Mouse (Mus musculus): ENCODE data around the gene Ybx2. TPM values are rescaled to one million over a fixed set of nuclear protein-coding genes. Genes with fewer than 3 reads are reported as not detected.
A peak's percentile ranks its signal among the peaks of the same experiment; 100 is the strongest.

The Ybx2 gene
- polyA plus RNA-seq, 1 experiment: 55.2 TPM

GRCm38 (mm10) chr11:69908645-69909044, 27.0 kb upstream of the Ybx2 start:
- H3K4me3 ChIP-seq (ENCODE audit: low read depth, low read length): no peak overlapping the region
- H3K27ac ChIP-seq (ENCODE audit: insufficient read depth, low read length): no peak overlapping the region
- no peaks in the 10 kb centered on the region for H3K9me3 ChIP-seq (replicated peaks; ENCODE audit: control insufficient read depth, insufficient read depth, low read length, poor library complexity, severe bottlenecking)
- H3K4me1 ChIP-seq (ENCODE audit: control insufficient read depth, insufficient read depth, low read length): no peaks in the 10 kb centered on the region
- TF ChIP-seq EP300 (IDR thresholded peaks at IDR 0.05; ENCODE audit: insufficient read depth, low read depth, low read length) (no peak), CTCF (IDR thresholded peaks at IDR 0.05; ENCODE audit: low read depth, low read length) (no peak), POLR2A (IDR thresholded peaks at IDR 0.05; ENCODE audit: insufficient read depth, low read length) (no peak)
- no peak overlapping the region for H3K9ac ChIP-seq (ENCODE audit: low read depth, poor library complexity, severe bottlenecking)
- no peaks in the 10 kb centered on the region for H3K27me3 ChIP-seq (ENCODE audit: control insufficient read depth, insufficient read depth, low read length, poor library complexity, severe bottlenecking)
- peaks cover 42% of the 10 kb centered on the region for H3K36me3 ChIP-seq (ENCODE audit: control insufficient read depth, insufficient read depth, low read length, poor library complexity, severe bottlenecking)

DNA sequence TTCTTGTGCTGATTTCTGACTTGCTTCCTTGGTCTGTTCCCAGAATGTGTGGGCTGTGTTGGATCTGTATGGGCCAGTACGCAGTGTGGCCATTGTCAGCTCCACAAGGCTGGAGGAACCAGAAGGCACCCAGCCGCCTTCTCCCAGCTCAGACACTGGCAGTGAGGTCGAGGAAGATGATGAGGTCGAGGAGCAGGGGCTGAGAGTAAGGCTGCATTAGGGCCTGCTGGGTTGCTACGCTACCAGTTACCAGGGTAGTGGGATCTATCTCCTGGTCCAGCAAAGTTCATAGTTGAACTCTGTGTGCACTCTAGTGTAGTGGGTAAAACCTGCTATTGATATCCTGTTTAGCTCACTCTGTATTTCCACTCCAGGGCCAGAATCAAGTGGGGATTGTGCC, 26.4 kb upstream of the Ybx2 start:
- H3K36me3 ChIP-seq (ENCODE audit: control insufficient read depth, insufficient read depth, low read length, poor library complexity, severe bottlenecking): peaks cover 37% of the 10 kb centered on the region
- H3K4me3 ChIP-seq (ENCODE audit: low read depth, low read length): no peak overlapping the region
- no peak for TF ChIP-seq CTCF (IDR thresholded peaks at IDR 0.05; ENCODE audit: low read depth, low read length)
- no peaks in the 10 kb centered on the region for H3K9me3 ChIP-seq (replicated peaks; ENCODE audit: control insufficient read depth, insufficient read depth, low read length, poor library complexity, severe bottlenecking)
- H3K9ac ChIP-seq (ENCODE audit: low read depth, poor library complexity, severe bottlenecking): no peak overlapping the region
- H3K27ac ChIP-seq (ENCODE audit: insufficient read depth, low read length): no peak overlapping the region
- H3K27me3 ChIP-seq (ENCODE audit: control insufficient read depth, insufficient read depth, low read length, poor library complexity, severe bottlenecking): no peaks in the 10 kb centered on the region
- no peaks in the 10 kb centered on the region for H3K4me1 ChIP-seq (ENCODE audit: control insufficient read depth, insufficient read depth, low read length)

GRCm38 (mm10) chr11:69910177-69910576, 25.4 kb upstream of the Ybx2 start:
- Histone ChIP-seq H3K9ac (ENCODE audit: low read depth, poor library complexity, severe bottlenecking) (no peak overlapping the region), H3K27ac (ENCODE audit: insufficient read depth, low read length) (no peak overlapping the region), H3K27me3 (ENCODE audit: control insufficient read depth, insufficient read depth, low read length, poor library complexity, severe bottlenecking) (no peaks in the 10 kb centered on the region), H3K9me3 (replicated peaks; ENCODE audit: control insufficient read depth, insufficient read depth, low read length, poor library complexity, severe bottlenecking) (no peaks in the 10 kb centered on the region), H3K4me3 (ENCODE audit: low read depth, low read length) (no peak overlapping the region), H3K4me1 (ENCODE audit: control insufficient read depth, insufficient read depth, low read length) (no peaks in the 10 kb centered on the region), H3K36me3 (ENCODE audit: control insufficient read depth, insufficient read depth, low read length, poor library complexity, severe bottlenecking) (peaks cover 35% of the 10 kb centered on the region)
- TF ChIP-seq POLR2A (IDR thresholded peaks at IDR 0.05; ENCODE audit: insufficient read depth, low read length): no peak
- no peak for TF ChIP-seq CTCF (IDR thresholded peaks at IDR 0.05; ENCODE audit: low read depth, low read length)

DNA sequence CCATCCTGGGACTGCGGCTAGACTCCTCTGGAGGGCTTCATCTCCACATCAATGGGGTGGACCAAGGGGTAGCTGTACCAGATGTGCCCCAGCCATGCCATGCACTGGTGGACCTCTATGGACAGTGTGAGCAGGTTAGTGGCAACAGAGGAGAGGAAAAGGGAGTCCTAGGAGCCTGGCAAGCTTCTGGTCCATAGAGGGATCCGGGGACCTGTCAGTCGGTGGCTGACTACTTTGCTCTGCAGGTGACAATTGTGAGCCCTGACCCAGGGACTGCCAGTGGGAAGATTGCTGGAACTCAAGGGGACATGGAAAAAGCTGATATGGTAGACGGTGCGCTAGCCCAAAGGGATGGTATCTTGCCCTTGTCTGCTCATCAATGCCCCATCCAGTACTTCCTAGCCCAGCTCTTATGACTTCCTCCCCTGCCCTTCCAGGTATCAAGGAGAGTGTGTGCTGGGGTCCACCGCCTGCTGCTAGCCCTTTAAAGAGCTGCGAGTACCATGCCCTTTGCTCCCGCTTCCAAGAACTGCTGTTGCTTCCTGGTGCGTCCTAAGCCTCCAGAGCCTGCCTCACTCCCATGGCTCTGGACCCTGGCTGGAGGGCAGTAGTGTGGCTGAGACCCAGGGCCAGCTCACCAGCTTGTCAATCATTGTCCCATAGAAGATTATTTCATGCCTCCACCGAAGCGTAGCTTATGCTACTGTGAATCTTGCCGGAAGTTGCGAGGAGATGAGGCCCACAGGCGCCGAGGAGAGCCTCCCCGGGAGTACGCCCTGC, 24.6 kb upstream of the Ybx2 start:
- Histone ChIP-seq H3K27ac (ENCODE audit: insufficient read depth, low read length) (no peak overlapping the region), H3K4me3 (ENCODE audit: low read depth, low read length) (no peak overlapping the region), H3K9ac (ENCODE audit: low read depth, poor library complexity, severe bottlenecking) (no peak overlapping the region), H3K36me3 (ENCODE audit: control insufficient read depth, insufficient read depth, low read length, poor library complexity, severe bottlenecking) (peaks cover 31% of the 10 kb centered on the region), H3K4me1 (ENCODE audit: control insufficient read depth, insufficient read depth, low read length) (no peaks in the 10 kb centered on the region), H3K27me3 (ENCODE audit: control insufficient read depth, insufficient read depth, low read length, poor library complexity, severe bottlenecking) (no peaks in the 10 kb centered on the region), H3K9me3 (replicated peaks; ENCODE audit: control insufficient read depth, insufficient read depth, low read length, poor library complexity, severe bottlenecking) (no peaks in the 10 kb centered on the region)
- TF ChIP-seq EP300 (IDR thresholded peaks at IDR 0.05; ENCODE audit: insufficient read depth, low read depth, low read length): no peak
- no peak for TF ChIP-seq POLR2A (IDR thresholded peaks at IDR 0.05; ENCODE audit: insufficient read depth, low read length)
- no peak for TF ChIP-seq CTCF (IDR thresholded peaks at IDR 0.05; ENCODE audit: low read depth, low read length)

GRCm38 (mm10) chr11:69911701-69912100, 23.9 kb upstream of the Ybx2 start:
- no peak overlapping the region for H3K4me3 ChIP-seq (ENCODE audit: low read depth, low read length)
- no peak for TF ChIP-seq POLR2A (IDR thresholded peaks at IDR 0.05; ENCODE audit: insufficient read depth, low read length)
- no peak for TF ChIP-seq EP300 (IDR thresholded peaks at IDR 0.05; ENCODE audit: insufficient read depth, low read depth, low read length)
- no peak for TF ChIP-seq CTCF (IDR thresholded peaks at IDR 0.05; ENCODE audit: low read depth, low read length)

GRCm38 (mm10) chr11:69912716-69913530, 22.7 kb upstream of the Ybx2 start:
- no peak for TF ChIP-seq POLR2A (IDR thresholded peaks at IDR 0.05; ENCODE audit: insufficient read depth, low read length)
- TF ChIP-seq CTCF (IDR thresholded peaks at IDR 0.05; ENCODE audit: low read depth, low read length): no peak
- Histone ChIP-seq H3K4me3 (ENCODE audit: low read depth, low read length) (peak overlapping the region; percentile 83), H3K36me3 (ENCODE audit: control insufficient read depth, insufficient read depth, low read length, poor library complexity, severe bottlenecking) (peaks cover 38% of the 10 kb centered on the region), H3K9ac (ENCODE audit: low read depth, poor library complexity, severe bottlenecking) (peak overlapping the region; percentile 71), H3K27me3 (ENCODE audit: control insufficient read depth, insufficient read depth, low read length, poor library complexity, severe bottlenecking) (no peaks in the 10 kb centered on the region), H3K4me1 (ENCODE audit: control insufficient read depth, insufficient read depth, low read length) (no peaks in the 10 kb centered on the region), H3K27ac (ENCODE audit: insufficient read depth, low read length) (no peak overlapping the region), H3K9me3 (replicated peaks; ENCODE audit: control insufficient read depth, insufficient read depth, low read length, poor library complexity, severe bottlenecking) (no peaks in the 10 kb centered on the region)

More at GRCm38 (mm10) chr11:69911701-69912100, 23.9 kb upstream of the Ybx2 start:
- Histone ChIP-seq H3K27me3 (ENCODE audit: control insufficient read depth, insufficient read depth, low read length, poor library complexity, severe bottlenecking) (no peaks in the 10 kb centered on the region), H3K27ac (ENCODE audit: insufficient read depth, low read length) (no peak overlapping the region), H3K9me3 (replicated peaks; ENCODE audit: control insufficient read depth, insufficient read depth, low read length, poor library complexity, severe bottlenecking) (no peaks in the 10 kb centered on the region), H3K4me1 (ENCODE audit: control insufficient read depth, insufficient read depth, low read length) (no peaks in the 10 kb centered on the region), H3K36me3 (ENCODE audit: control insufficient read depth, insufficient read depth, low read length, poor library complexity, severe bottlenecking) (peaks cover 37% of the 10 kb centered on the region), H3K9ac (ENCODE audit: low read depth, poor library complexity, severe bottlenecking) (no peak overlapping the region)

Data from ES-Bruce4 (cell line).